Mouse (Mus musculus): ENCODE results near the gene Kcnh4.

Kcnh4 gene

GRCm38 (mm10) chr11:100735134-100735865 lies 24.4 kb downstream of the Kcnh4 start:
- DNase-seq (ENCODE audit: low read depth, low spot score): no peak

GRCm38 (mm10) chr11:100730477-100731205 lies 29.1 kb downstream of the Kcnh4 start:
- no peak for DNase-seq (ENCODE audit: low read depth, low spot score)

- DNase-seq (ENCODE audit: low read depth, low spot score): no peak
These were observed 29.8 kb downstream of the Kcnh4 start for GRCm38 (mm10) chr11:100729976-100730375.

GRCm38 (mm10) chr11:100728601-100729000 lies 31.1 kb downstream of the Kcnh4 start:
- DNase-seq (ENCODE audit: low read depth, low spot score): no peak

- no peak for DNase-seq (ENCODE audit: low read depth, low spot score)
These were observed 32.5 kb downstream of the Kcnh4 start for GRCm38 (mm10) chr11:100727201-100727600.

- DNase-seq (ENCODE audit: low read depth, low spot score): no peak
These were observed 34.7 kb downstream of the Kcnh4 start for GRCm38 (mm10) chr11:100724919-100725512.

GRCm38 (mm10) chr11:100722493-100723028 lies 37.2 kb downstream of the Kcnh4 start:
- no peak for DNase-seq (ENCODE audit: low read depth, low spot score)

- DNase-seq (ENCODE audit: low read depth, low spot score): no peak
These were observed 37.8 kb downstream of the Kcnh4 start for GRCm38 (mm10) chr11:100721776-100722492.

- no peak for DNase-seq (ENCODE audit: low read depth, low spot score)
These were observed 38.5 kb downstream of the Kcnh4 start for GRCm38 (mm10) chr11:100721254-100721653.

- no peak for DNase-seq (ENCODE audit: low read depth, low spot score)
These were observed 39.4 kb downstream of the Kcnh4 start for GRCm38 (mm10) chr11:100720345-100720744.

GRCm38 (mm10) chr11:100719893-100720292 lies 39.8 kb downstream of the Kcnh4 start:
- no peak for DNase-seq (ENCODE audit: low read depth, low spot score)

GRCm38 (mm10) chr11:100719312-100719711 lies 40.4 kb downstream of the Kcnh4 start:
- DNase-seq (ENCODE audit: low read depth, low spot score): no peak

- no peak for DNase-seq (ENCODE audit: low read depth, low spot score)
These were observed 40.9 kb downstream of the Kcnh4 start for GRCm38 (mm10) chr11:100718866-100719265.

GRCm38 (mm10) chr11:100718462-100718861 lies 41.3 kb downstream of the Kcnh4 start:
- DNase-seq (ENCODE audit: low read depth, low spot score): no peak

GRCm38 (mm10) chr11:100716649-100717048 lies 43.1 kb downstream of the Kcnh4 start:
- no peak for DNase-seq (ENCODE audit: low read depth, low spot score)

GRCm38 (mm10) chr11:100714948-100715347 lies 44.8 kb downstream of the Kcnh4 start:
- no peak for DNase-seq (ENCODE audit: low read depth, low spot score)

GRCm38 (mm10) chr11:100714534-100714915 lies 45.2 kb downstream of the Kcnh4 start:
- peak; percentile 46 for DNase-seq (ENCODE audit: low read depth, low spot score)

GRCm38 (mm10) chr11:100713735-100714533 lies 45.8 kb downstream of the Kcnh4 start, which contains the start of gene Hspb9:
Gene Hspb9, plus strand, starts transcription at chr11:100713850.
- no peak for DNase-seq (ENCODE audit: low read depth, low spot score)

- no peak for DNase-seq (ENCODE audit: low read depth, low spot score)
These were observed 46.6 kb downstream of the Kcnh4 start for GRCm38 (mm10) chr11:100713174-100713573.

GRCm38 (mm10) chr11:100711783-100712615 lies 47.7 kb downstream of the Kcnh4 start, which contains the start of gene Kat2a:
Gene Kat2a, minus strand, starts transcription at chr11:100712465.
- DNase-seq (ENCODE audit: low read depth, low spot score): peak; percentile 74
